Mouse (Mus musculus): ENCODE measurements at regions not wholly inside any gene's neighbourhood (a gene's known extent, or its start where the extent isn't known, plus 50 kb on each side); places are given as distances from the start of the nearest gene placed in this dataset.
"Not testable (repeated sequence)": the region's sequence is repeated elsewhere in the genome, so short reads cannot be mapped to it uniquely, and the experiment has no call there.

DNA sequence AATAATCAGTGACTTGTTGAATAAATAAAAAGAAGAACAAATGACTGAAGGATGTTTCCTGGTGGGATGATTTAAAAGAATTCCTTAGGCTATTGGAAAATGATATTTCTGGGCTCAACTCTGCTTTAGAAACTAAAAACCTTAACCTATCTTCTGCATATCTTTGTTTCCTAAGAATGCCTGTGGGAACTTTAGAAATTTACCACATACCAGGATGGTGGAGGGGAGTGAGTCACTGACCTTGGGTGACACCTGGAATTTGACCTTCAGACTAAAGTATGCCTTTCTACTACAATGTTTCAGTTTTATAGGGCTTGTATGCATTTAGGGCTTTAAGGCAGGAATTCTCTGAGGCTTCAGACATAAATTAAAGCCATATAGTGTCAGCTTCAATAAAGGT is 972.3 kb downstream of the Ttll7 start:
- ATAC-seq (ENCODE audit: extremely low read depth, insufficient number of reproducible peaks, low FRiP score, poor library complexity, severe bottlenecking), result no peak

DNA sequence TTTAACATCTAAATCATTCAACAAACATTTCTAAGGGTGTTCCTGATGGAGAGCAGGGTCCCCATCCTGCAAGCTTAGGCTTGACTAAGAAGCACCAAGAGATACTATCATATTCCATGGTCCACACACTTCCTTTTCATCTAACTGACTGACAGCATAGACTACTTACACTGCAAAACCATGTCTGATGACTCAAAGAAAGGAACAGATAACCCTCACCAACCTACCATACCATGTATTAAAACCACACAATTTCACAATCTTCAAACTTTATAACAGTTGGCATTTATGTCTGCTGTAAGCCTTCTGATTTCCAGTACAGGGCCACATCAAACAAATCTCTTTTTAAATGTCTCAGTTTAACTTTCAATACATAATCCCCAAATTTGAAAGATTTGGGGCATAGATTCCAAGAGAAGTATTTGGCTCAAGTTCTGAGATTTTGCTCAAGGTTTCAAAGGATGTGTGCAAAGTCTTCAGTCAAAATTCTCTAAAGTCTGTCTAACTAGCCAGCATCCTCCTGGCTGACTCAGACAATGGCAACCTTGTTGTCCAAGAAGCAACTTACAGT is 962.0 kb downstream of the Ttll7 start:
- ATAC-seq (ENCODE audit: extremely low read depth, insufficient number of reproducible peaks, low FRiP score, poor library complexity, severe bottlenecking), result no peak

DNA sequence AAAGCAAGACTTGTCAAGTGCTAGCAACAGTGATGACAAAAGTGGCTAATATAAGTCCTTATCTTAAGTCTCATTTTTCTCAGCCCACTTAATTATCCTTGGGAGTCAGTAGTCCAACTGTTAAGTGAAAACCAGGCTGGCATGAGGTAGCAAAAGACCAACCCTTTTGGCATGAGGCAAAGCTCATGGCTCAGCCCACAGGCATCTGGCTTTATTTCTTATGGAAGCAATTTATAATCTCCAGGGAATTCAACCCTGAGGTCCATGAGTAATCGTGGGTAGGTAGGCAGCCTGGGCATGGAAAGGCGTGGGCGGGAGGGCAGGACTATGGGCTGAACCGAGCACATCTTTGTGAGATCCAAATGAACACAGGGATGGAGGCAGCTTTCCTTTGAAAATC is 950.4 kb downstream of the Ttll7 start:
- no peak for ATAC-seq (ENCODE audit: extremely low read depth, insufficient number of reproducible peaks, low FRiP score, poor library complexity, severe bottlenecking)

DNA sequence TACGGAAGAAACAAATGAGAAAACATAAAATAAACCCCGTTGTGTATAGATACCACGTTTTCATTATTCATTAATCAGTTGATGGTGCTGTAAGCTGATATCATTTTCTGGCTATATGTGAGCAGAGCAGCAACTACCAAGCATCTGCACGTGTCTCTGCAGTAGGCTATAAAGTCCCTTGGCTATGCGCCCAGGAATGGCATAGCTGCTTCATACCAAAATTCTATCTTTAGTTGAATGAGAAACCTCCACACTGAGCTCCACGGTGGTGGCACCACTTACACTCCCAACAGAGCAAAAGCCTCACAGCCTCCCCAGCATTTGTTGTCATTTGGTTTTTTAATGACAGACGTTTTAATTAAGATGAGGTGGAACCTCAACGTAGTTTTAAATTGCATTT is 944.4 kb downstream of the Ttll7 start:
- ATAC-seq (ENCODE audit: extremely low read depth, insufficient number of reproducible peaks, low FRiP score, poor library complexity, severe bottlenecking), result no peak

DNA sequence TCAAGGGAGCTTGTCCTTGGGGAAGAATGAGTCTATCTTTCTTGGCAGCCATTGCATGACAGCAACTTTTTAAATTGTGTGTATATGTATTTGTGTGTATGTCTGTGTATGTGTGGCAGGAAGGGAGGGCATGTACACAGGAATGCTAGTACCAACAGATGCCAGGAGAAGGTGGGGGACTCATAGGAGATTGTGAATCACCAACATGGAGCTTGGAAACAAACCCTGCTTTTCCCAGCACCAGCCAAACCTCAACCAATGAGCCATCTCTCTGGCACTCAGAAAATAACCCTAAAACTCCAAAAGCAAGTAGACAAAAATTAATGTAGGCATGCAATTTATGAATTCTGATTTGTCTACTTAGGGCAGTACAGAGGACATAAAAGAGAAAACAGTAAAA is 942.9 kb downstream of the Ttll7 start:
- no peak for ATAC-seq (ENCODE audit: extremely low read depth, insufficient number of reproducible peaks, low FRiP score, poor library complexity, severe bottlenecking)

DNA sequence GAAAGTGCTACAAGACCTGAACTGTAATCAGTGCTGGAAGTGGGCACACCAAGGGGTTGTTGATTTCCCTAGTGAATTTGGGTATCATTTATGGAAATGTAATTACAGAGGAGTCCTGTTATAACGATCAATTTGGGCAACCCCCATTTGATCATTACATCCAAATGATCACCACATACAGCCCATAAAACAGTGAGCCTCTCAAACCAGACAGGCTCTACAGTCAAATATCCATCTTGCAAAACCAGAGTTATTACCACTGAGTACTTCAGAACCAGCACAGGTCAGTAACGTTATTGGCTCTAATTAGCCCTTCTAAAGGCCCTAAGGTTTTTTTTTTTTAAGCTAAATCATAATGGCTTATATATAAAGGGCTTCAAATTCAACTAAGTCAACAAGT is 934.4 kb downstream of the Ttll7 start:
- ATAC-seq (ENCODE audit: extremely low read depth, insufficient number of reproducible peaks, low FRiP score, poor library complexity, severe bottlenecking), result no peak

DNA sequence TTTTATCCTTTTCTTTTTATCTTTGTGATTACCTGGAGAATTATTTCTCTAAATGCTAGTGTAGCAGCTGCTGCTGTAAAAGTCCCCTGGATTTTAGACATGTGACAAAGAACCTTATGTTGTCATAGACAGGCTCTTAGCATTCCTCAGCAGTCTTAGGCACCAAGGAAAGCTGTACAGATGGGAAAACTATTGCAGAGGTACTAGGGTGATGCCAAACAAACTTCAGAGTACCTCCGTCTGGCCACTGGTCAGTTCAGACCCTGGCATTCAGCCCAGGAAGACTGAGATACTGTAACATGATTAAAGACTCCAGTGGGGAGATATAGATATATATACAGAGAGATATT is 898.6 kb downstream of the Ttll7 start:
- ATAC-seq (ENCODE audit: extremely low read depth, insufficient number of reproducible peaks, low FRiP score, poor library complexity, severe bottlenecking), result no peak

DNA sequence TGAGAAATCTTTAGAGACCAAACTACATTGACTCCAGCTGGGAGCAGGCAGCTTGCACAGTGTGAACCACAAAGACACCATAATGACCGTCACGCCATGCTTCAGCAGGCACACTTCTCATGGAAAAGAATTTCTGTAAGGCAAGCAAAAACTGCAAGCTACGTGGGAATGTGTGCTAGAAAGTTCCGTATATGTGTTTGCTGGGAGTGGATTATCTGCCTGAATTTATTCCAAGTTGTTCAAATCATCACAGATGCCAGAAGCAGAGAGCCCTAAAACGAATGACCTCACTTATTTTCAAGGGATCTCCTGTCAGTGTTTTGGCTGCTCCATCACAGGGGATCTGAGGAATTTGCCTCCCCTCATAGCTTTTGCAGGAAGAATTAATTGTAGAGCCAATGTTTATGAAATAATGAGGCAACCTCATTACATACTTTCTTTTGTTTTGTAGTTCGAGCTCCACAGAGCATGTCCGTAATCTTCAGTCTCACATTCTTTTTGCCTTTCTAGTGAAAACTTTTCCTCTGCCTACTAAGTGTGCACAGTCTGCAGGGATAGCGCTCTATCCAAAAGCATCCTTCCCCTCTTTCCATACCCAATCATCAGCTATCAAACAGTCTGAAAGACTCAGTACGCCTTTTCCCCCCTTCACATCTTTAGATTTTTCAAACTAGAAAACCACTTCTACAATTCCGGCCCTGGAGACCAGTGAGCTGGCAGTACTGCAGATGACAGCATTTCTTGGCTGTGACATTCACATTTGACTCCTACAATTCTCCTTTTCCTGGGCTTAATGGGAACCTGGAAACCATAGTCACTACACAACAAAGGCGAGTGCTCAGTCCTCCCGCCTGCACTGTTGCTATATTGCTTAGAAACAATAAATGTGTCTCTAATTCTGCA is 898.0 kb downstream of the Ttll7 start:
- no peak for ATAC-seq (ENCODE audit: extremely low read depth, insufficient number of reproducible peaks, low FRiP score, poor library complexity, severe bottlenecking)

DNA sequence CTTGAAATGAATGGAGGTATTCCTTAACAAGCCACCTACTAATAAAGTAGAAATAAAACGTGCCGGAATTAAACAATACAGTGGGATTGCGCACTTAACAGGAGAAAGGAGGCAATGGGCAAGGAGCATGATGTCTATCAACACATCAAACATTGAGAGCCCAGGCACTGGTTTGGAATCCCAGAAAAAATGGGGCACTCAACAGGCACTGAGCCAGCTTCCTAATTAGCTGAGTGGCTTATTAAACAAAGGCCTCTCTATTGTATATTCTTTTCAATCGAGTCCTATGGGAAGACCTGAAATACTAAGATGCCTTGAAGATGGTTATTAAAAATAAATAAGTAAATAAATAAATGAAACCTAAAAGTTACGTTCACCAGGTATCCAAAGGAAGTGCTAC is 897.3 kb downstream of the Ttll7 start:
- no peak for ATAC-seq (ENCODE audit: extremely low read depth, insufficient number of reproducible peaks, low FRiP score, poor library complexity, severe bottlenecking)

DNA sequence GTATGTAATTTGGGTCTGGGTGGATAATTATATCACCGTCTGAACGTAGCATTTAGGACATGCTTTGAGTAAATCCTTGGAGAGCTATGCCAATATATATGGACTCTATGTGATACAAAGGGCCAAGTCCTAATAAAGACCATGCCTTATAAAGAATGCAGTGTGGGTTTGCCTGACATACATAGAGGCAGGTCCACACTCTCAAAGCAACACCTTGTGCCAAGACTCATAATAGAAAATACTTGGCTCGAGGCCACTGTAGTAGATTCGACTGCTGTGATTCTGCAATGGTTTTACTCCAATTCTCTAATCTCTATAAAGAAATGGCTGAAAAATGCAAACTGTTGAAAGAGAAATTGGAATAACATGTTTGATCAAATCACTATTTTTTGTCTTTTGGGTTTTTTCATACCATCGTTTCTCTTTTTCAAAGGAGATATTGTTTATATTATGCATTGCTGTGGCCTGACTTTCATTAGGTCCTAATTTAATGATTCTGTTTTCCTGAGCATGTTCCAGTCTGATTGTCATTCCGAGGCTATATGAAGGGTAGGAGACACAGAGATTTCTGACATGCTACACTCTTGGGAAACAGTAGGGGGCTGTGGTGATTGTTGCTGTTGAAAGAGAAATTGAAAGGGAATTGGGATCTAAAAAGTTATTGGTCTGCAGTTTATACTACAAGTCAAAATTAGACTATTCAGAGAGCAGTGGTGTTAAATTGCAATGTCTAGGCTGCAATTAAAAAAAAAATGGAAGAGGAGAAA is 884.7 kb downstream of the Ttll7 start:
- no peak for ATAC-seq (ENCODE audit: extremely low read depth, insufficient number of reproducible peaks, low FRiP score, poor library complexity, severe bottlenecking)

DNA sequence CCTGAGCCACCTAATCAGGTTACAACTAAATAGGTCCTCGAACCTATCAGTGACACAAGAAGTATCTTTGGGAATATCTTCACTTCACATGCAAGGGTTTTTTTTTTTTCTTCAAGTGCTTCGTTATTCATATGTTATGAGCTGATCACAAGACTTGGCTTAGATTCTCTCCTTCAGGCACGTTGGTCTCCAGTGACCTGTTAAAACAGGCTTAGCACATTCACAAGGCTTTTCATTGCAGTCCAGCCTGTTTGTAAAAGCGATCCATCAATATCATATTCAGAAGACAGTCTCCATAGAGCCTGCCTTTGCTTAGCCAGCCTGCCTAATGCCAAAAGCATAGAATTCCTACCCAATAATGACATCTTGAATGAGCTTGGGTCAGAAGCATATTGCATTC is 864.2 kb downstream of the Ttll7 start:
- ATAC-seq (ENCODE audit: extremely low read depth, insufficient number of reproducible peaks, low FRiP score, poor library complexity, severe bottlenecking), result no peak

DNA sequence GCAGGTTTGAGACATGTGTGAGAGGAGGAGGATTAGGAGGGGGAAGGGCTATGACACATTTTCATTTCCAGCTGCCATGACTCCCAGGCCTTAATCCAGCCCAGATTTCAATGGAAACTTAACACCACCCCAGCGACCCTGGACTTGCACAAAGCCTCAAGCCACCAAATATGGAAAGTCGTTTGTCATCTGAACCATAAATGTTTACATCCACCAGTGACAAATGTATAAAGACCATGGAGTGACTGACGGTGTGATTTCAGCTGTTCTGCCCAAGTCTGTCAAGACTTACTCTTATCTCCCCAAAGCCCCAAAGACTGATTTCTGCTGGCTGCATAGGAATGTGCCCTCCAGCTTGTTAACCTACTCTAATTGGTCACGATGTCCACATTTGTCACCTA is 855.2 kb downstream of the Ttll7 start:
- no peak for ATAC-seq (ENCODE audit: extremely low read depth, insufficient number of reproducible peaks, low FRiP score, poor library complexity, severe bottlenecking)

DNA sequence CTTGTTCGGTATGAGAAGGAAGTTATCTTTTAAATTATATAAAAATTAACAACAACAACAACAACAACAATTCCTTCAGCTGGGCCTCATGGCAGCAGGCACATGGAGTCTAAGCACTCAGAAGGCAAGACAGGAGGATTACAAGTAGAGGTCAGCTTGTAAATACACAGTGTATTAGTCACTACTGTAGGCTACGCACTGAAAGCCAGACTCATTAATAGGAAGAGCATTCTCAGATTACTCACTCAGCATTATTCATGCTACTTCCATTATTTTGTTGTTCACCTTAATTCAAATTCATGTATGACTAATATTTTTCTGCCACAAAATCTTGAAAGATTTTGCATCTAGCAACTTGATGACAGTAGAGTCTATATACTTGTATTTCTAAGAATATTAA is 831.6 kb downstream of the Ttll7 start:
- ATAC-seq (ENCODE audit: extremely low read depth, insufficient number of reproducible peaks, low FRiP score, poor library complexity, severe bottlenecking), result no peak

DNA sequence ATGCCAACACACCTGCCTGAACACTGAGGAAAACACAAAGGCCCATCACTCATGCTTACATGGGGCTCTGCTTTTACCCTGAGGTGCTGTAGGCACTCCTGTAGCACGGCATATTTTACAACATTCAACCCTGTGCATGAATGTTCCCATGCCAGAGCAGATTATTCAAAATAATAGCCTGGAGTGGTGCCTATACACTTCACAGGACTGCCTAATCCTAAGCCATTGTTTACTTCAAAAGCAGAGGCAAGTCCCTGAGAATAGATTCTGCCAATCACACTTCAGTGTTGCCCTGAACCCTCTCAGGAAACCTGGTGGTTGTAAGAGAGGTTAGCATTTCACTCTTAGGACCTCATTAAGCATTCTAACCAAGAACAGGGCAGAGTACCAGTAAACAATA is 828.1 kb downstream of the Ttll7 start:
- ATAC-seq (ENCODE audit: extremely low read depth, insufficient number of reproducible peaks, low FRiP score, poor library complexity, severe bottlenecking), result no peak

DNA sequence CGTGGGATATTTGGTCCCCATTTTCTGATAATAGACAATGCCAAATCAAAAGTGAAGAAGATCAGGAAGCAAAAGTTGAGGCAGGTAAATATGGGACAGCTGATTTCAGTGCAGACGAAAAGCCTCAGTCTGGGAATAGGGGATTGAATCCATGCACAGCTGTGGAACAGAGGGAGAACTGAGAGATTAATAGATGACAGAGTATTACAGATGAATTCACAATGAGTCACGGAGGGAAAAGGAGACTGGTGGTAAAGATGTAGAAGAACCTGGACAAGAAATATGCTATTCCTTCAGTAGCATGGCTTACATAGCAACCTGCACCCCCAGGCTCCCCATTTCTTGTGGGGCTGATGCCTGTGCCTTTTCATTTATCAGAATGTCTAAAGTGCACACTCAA is 810.4 kb downstream of the Ttll7 start:
- ATAC-seq (ENCODE audit: extremely low read depth, insufficient number of reproducible peaks, low FRiP score, poor library complexity, severe bottlenecking), result no peak

DNA sequence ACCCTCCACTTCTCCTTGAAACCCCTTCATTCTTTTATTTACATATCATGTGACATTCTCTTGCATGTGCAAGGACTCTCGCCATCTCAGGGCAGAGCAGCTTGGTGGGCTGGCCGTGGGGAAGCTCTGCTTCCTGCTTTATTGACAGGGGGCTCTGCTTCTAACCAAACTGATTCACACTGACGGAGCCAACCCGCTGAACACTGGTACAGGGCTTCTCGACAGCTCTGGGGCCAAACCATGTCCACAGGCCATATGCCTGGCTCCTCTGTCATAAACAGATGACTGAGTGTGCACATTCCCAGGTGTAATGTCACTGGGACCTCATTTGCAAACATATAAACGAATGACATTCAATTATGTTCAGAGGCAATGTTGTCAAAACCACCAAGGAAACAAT is 800.7 kb downstream of the Ttll7 start:
- no peak for ATAC-seq (ENCODE audit: extremely low read depth, insufficient number of reproducible peaks, low FRiP score, poor library complexity, severe bottlenecking)

DNA sequence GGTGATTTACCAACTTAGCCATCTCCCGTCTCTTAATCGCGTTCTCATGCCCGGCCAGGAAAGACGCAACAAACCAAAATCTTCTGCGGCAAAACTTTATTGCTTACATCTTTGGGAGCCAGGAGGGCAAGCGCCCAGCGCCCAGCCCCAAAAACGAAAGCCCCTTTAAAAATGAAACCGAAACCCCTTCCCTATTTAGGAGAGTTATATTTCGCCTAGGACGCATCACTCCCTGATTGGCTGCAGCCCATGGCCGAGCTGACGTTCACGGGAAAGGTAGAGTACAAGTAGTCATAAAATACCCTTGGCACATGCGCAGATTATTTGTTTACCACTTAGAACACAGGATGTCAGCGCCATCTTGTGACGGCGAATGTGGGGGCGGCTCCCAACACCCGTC is 783.3 kb downstream of the Ttll7 start:
- not testable (repeated sequence) for ATAC-seq (ENCODE audit: extremely low read depth, insufficient number of reproducible peaks, low FRiP score, poor library complexity, severe bottlenecking)

DNA sequence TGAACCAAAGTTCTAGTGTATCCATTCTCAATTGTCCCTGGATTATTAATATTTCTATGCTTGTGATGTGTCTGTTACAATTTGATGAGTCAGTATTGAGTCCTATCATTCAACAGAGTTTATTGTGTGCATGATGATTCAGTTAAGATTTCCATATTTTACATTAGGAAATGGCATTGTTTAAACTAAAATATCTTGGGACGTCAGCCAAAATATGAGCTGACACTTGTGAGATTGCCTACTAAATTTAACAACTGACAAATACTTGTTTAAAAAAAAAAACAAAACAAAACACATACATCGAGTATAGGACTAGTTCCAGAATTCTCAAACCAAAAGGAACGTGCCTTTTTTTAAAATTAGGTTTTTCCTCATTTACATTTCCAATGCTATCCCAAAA is 779.0 kb downstream of the Ttll7 start:
- ATAC-seq (ENCODE audit: extremely low read depth, insufficient number of reproducible peaks, low FRiP score, poor library complexity, severe bottlenecking), result no peak

DNA sequence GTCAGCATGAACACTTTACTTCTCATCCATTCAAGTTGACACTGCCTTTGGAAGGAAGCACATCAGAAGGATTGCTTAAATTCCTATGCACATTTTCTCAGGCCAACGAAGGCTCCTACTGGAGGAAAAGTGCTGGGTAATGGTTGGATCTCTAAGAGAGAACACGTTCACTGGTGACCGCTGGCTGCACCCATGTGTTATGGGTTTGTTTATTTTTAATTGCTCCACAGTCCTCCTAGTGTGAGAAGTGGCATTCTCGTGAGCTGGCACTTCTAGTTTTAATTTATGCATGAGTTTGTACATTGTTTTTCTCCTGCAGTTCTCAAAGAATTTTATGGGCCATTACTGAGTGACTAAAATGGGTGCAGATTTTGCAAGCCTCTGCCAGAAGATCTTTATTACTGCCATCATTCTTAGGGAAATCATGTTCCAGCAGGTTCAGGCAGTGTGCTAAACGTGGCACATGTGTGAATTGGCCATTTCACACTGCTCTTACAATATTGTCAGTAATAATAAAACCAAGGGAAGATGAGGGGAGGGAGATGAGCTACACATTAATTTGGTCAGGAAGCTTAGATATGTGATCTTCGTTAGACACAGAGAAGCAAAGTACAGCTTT is 731.6 kb downstream of the Ttll7 start:
- ATAC-seq (ENCODE audit: extremely low read depth, insufficient number of reproducible peaks, low FRiP score, poor library complexity, severe bottlenecking), result no peak

DNA sequence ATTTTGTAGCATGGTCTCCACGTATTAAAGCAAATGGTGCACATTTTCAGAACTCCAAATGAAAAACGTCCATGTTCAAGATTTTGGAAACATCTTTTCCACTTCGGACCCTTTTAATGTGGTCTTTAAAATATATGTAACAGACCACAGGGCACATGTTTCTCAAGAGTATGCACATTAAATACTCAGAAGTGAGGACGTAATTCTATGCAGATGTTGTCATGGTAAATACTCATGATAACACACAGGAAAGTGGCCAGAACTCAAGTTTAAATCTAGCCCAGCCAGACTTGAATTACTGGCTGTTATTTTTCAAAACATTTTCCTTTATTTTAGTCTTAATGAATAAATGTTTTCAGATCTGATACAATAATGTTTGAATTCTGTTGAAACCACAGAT is 719.7 kb downstream of the Ttll7 start:
- no peak for ATAC-seq (ENCODE audit: extremely low read depth, insufficient number of reproducible peaks, low FRiP score, poor library complexity, severe bottlenecking)

Data from neutrophil, adult 5-6 weeks (primary cell).